Mouse (Mus musculus): Measurements from ENCODE around the gene Tube1.

DNA sequence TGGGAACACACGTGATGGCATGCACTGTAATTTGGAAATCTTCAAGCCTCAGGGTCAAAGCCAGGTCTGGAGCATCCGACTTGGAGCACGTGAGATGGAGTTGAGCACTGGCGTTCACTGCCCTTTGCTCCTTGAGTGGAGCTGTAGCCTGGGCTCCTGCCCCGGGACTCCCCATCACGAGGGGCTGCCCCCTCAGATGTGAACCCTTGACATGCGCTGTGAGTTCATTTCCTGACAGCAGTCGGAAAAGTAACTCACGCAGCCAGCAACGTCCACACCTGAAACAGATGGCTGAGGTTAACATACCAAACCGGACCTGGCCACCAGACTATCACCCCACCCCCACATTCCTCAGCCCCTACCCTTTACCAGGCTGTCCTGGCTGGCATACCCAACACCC lies 33.8 kb downstream of the Tube1 start:
- no peak for TF ChIP-seq POLR2A (IDR thresholded peaks at IDR 0.05; ENCODE audit: low read depth, low read length)
- no peak for TF ChIP-seq CTCF (conservative IDR thresholded peaks at IDR 0.05; ENCODE audit: insufficient read depth, insufficient read length, low read depth, low read length)

Measured in kidney, adult 2 months (tissue).